Mouse (Mus musculus) intestine, embryonic 14.5 days (tissue): ENCODE results near the gene Vsig10. TPM values are rescaled to one million over a fixed set of nuclear protein-coding genes. Genes with fewer than 3 reads are reported as not detected.

Source experiments
- ATAC-seq: fragments of 200-750 bp; cut with Nextera tagmentation; replicated peaks from 2 replicates; pipeline ENCODE4 v1.8.0; 2017; ENCODE audit warnings: low read depth, moderate number of reproducible peaks, moderate TSS enrichment, moderate library complexity; ENCODE audit not compliant: low FRiP score, low TSS enrichment
- DNase-seq: peaks from one replicate; pipeline ENCODE4 v3.0.0-alpha.2; 2018; ENCODE audit warnings: low spot score
- H3K27ac ChIP-seq: fragments of 300-500 bp; sonication (generic); 2 replicates; pipeline ENCODE4 v1.5.1; 2014; ENCODE audit warnings: low read depth, mild to moderate bottlenecking, control low read depth
- H3K27me3 ChIP-seq: fragments of 300-500 bp; sonication (generic); replicated peaks from 2 replicates; pipeline ENCODE4 v1.6.1; 2014; ENCODE audit warnings: low read length, control low read depth; ENCODE audit not compliant: control insufficient read depth, insufficient read depth
- H3K36me3 ChIP-seq: fragments of 300-500 bp; sonication (generic); 2 replicates; pipeline ENCODE4 v1.6.1; 2014; ENCODE audit warnings: low read length, control low read depth; ENCODE audit not compliant: control insufficient read depth, insufficient read depth
- H3K4me1 ChIP-seq: fragments of 300-500 bp; sonication (generic); replicated peaks from 2 replicates; pipeline ENCODE4 v1.6.1; 2014; ENCODE audit warnings: low read length, control low read depth, mixed read lengths; ENCODE audit not compliant: control insufficient read depth, insufficient read depth
- H3K4me2 ChIP-seq: fragments of 300-500 bp; sonication (generic); 2 replicates; pipeline ENCODE4 v1.6.1; 2014; ENCODE audit warnings: low read length
- H3K4me3 ChIP-seq: fragments of 300-500 bp; sonication (generic); 2 replicates; pipeline ENCODE4 v1.5.1; 2014; ENCODE audit warnings: low read depth, low read length, control low read depth, mixed read lengths
- H3K9ac ChIP-seq: fragments of 300-500 bp; sonication (generic); 2 replicates; pipeline ENCODE4 v1.6.1; 2014; ENCODE audit warnings: mild to moderate bottlenecking, low read length
- H3K9me3 ChIP-seq: fragments of 300-500 bp; sonication (generic); 2 replicates; pipeline ENCODE4 v1.6.1; 2016; ENCODE audit warnings: low read length, control low read depth; ENCODE audit not compliant: control insufficient read depth
- WGBS: fragments of 180-500 bp; shearing (Covaris S2); extraction: QIAGEN DNeasy Blood & Tissue Kit; methylation state at CpG from one replicate; pipeline ENCODE4 v1.1.7; 2014; 5-methylcytosine and 5-hydroxymethylcytosine counted together
- polyA plus RNA-seq: library from polyadenylated mRNA; unstranded; fragments of >200 nt; fragmentation: Nextera tagmentation; extraction: Ambion mirVana; gene quantifications from 2 replicates; pipeline ENCODE4 v1.2.1, GENCODE M21; 2014

Gene Vsig10
- polyA plus RNA-seq, 1 experiment from 2014 or later: 10.0 TPM

GRCm38 (mm10) chr5:117395834-117396233, 77.0 kb downstream of the Vsig10 start:
- Histone ChIP-seq H3K9ac (no peak overlapping the region), H3K36me3 (no peaks in the 10 kb centered on the region), H3K27me3 (no peaks in the 10 kb centered on the region), H3K27ac (no peak overlapping the region), H3K4me3 (no peak overlapping the region), H3K9me3 (0 out of 2 replicates have a peak, but pooled peaks cover 4% of the 10 kb centered on the region), H3K4me1 (no peaks in the 10 kb centered on the region; the same call in 1 of the 2 replicates), H3K4me2 (no peak overlapping the region)
- DNase-seq: no peak
- ATAC-seq: no peak
- 85% methylated on average over 5 of the region's 5 CpGs for WGBS

GRCm38 (mm10) chr5:117396596-117397014, 77.7 kb downstream of the Vsig10 start:
- H3K4me2 ChIP-seq: no peak overlapping the region
- H3K4me3 ChIP-seq: no peak overlapping the region
- DNase-seq: no peak
- 0 out of 2 replicates have a peak, but pooled peaks cover 4% of the 10 kb centered on the region for H3K9me3 ChIP-seq
- H3K36me3 ChIP-seq: no peaks in the 10 kb centered on the region
- 72% methylated on average over 6 of the region's 6 CpGs for WGBS
- H3K9ac ChIP-seq: no peak overlapping the region
- no peak for ATAC-seq
- H3K4me1 ChIP-seq: no peaks in the 10 kb centered on the region; the same call in 1 of the 2 replicates
- no peak overlapping the region for H3K27ac ChIP-seq
- H3K27me3 ChIP-seq: no peaks in the 10 kb centered on the region

GRCm38 (mm10) chr5:117397371-117397770, 78.5 kb downstream of the Vsig10 start:
- H3K4me3 ChIP-seq: no peak overlapping the region
- H3K27ac ChIP-seq: no peak overlapping the region
- H3K9me3 ChIP-seq: 0 out of 2 replicates have a peak, but pooled peaks cover 4% of the 10 kb centered on the region
- H3K9ac ChIP-seq: no peak overlapping the region
- H3K36me3 ChIP-seq: no peaks in the 10 kb centered on the region
- WGBS: 81% methylated on average over 6 of the region's 6 CpGs
- ATAC-seq (no peak), DNase-seq (no peak)
- no peaks in the 10 kb centered on the region for H3K27me3 ChIP-seq
- H3K4me1 ChIP-seq: no peaks in the 10 kb centered on the region; the same call in 1 of the 2 replicates
- no peak overlapping the region for H3K4me2 ChIP-seq

GRCm38 (mm10) chr5:117398007-117398550, 79.2 kb downstream of the Vsig10 start:
- no peak overlapping the region for H3K9ac ChIP-seq
- no peaks in the 10 kb centered on the region for H3K36me3 ChIP-seq
- ATAC-seq (no peak), DNase-seq (no peak)
- 35% methylated on average over 4 of the region's 5 CpGs for WGBS
- no peaks in the 10 kb centered on the region; the same call in 1 of the 2 replicates for H3K4me1 ChIP-seq
- H3K27ac ChIP-seq: no peak overlapping the region
- no peaks in the 10 kb centered on the region for H3K27me3 ChIP-seq
- no peak overlapping the region for H3K4me3 ChIP-seq
- H3K9me3 ChIP-seq: 0 out of 2 replicates have a peak, but pooled peaks cover 1% of the 10 kb centered on the region
- no peak overlapping the region for H3K4me2 ChIP-seq

- ATAC-seq (no peak), DNase-seq (no peak)
- H3K36me3 ChIP-seq: no peaks in the 10 kb centered on the region
- H3K4me3 ChIP-seq: no peak overlapping the region
- H3K27ac ChIP-seq: no peak overlapping the region
- H3K4me1 ChIP-seq: no peaks in the 10 kb centered on the region; the same call in 1 of the 2 replicates
- H3K4me2 ChIP-seq: no peak overlapping the region
- WGBS: 76% methylated on average over 9 of the region's 9 CpGs
- H3K27me3 ChIP-seq: no peaks in the 10 kb centered on the region
- H3K9ac ChIP-seq: no peak overlapping the region
- no peaks in the 10 kb centered on the region for H3K9me3 ChIP-seq
These were observed 80.4 kb downstream of the Vsig10 start for GRCm38 (mm10) chr5:117399281-117399680.

GRCm38 (mm10) chr5:117403609-117404008, 84.7 kb downstream of the Vsig10 start:
- Histone ChIP-seq H3K9ac (no peak overlapping the region), H3K27me3 (no peaks in the 10 kb centered on the region), H3K4me2 (no peak overlapping the region), H3K4me3 (no peak overlapping the region), H3K36me3 (no peaks in the 10 kb centered on the region), H3K4me1 (no peaks in the 10 kb centered on the region), H3K27ac (no peak overlapping the region), H3K9me3 (no peaks in the 10 kb centered on the region)
- 83% methylated on average over 8 of the region's 8 CpGs for WGBS
- ATAC-seq (no peak), DNase-seq (no peak)

Other genes starting within 250 kb of the Vsig10 start
- gene Suds3, start 203.0 kb upstream of the Vsig10 start, polyA plus RNA-seq: 42.0 and 44.1 TPM in 2 replicates
- 32.7 and 37.7 TPM in 2 replicates for gene Taok3, start 199.0 kb upstream of the Vsig10 start, polyA plus RNA-seq
- gene Pebp1, start 31.5 kb upstream of the Vsig10 start, polyA plus RNA-seq: 747 and 803 TPM in 2 replicates
- 63.9 and 70.3 TPM in 2 replicates for gene Wsb2, start 38.2 kb downstream of the Vsig10 start, polyA plus RNA-seq
- 106 and 113 TPM in 2 replicates for gene Rfc5, start 70.0 kb downstream of the Vsig10 start, polyA plus RNA-seq
- 0.75 and 0.84 TPM in 2 replicates for gene Ksr2, start 94.9 kb downstream of the Vsig10 start, polyA plus RNA-seq